ENCODE assay signal across 8 mouse cellular contexts in the genomic region with DNA sequence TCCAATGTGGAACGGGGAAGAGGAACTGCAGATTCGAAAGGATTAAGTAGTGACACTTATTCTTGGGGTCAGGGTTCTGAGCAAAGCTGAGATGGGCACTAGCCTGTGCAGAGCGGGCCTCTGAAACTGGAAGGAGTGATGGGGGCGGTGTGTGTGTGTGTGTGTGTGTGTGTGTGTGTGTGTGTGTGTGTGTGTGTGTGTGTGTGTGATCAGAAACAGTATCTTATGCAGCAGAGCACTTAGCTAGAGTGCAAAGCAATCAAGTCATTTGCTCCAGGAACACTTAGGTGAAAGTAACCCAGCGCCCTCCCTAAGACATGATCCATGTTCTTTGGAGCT. TPM values are rescaled to one million over a fixed set of nuclear protein-coding genes. Genes with fewer than 3 reads are reported as not detected.
A peak's percentile ranks its signal among the peaks of the same experiment; 100 is the strongest.
DNase-seq lines count a peak whose midpoint lies in the region; TF ChIP-seq lines count a peak whose summit lies in the region.

No protein-coding gene starts in this region.

- H3K27me3 ChIP-seq in testis, adult 2 months (ENCODE audit: control insufficient read depth, insufficient read depth, low read length): peaks cover 2% of the 10 kb centered on the region; the same call in 1 of the 2 replicates
- H3K27me3 ChIP-seq in hindbrain, embryonic 10.5 days (ENCODE audit: insufficient read depth, poor library complexity, severe bottlenecking): no peaks in the 10 kb centered on the region

- peak overlapping the region; percentile 97 for H3K4me3 ChIP-seq in gastrocnemius, adult 2 months
- H3K4me3 ChIP-seq in testis, adult 2 months (ENCODE audit: control insufficient read depth, low read depth, low read length): peak overlapping the region; percentile 76
- peak overlapping the region; percentile 90 for H3K4me3 ChIP-seq in hindbrain, embryonic 10.5 days
- peak overlapping the region; percentile 80 for H3K4me3 ChIP-seq in macrophage (ENCODE audit: inconsistent target)

- peak overlapping the region; percentile 98 for H3K27ac ChIP-seq in gastrocnemius, adult 2 months
- no peak overlapping the region for H3K27ac ChIP-seq in testis, adult 2 months (ENCODE audit: control insufficient read depth, insufficient read depth, low read depth, low read length)
- peak overlapping the region; percentile 95 for H3K27ac ChIP-seq in hindbrain, embryonic 10.5 days
- peak overlapping the region; percentile 69 for H3K27ac ChIP-seq in macrophage

- H3K36me3 ChIP-seq in testis, adult 2 months (ENCODE audit: control insufficient read depth, insufficient read depth, low read length): no peaks in the 10 kb centered on the region
- no peaks in the 10 kb centered on the region for H3K36me3 ChIP-seq in hindbrain, embryonic 10.5 days
- no peaks in the 10 kb centered on the region for H3K36me3 ChIP-seq in macrophage (ENCODE audit: inconsistent target)

- H3K79me2 ChIP-seq in macrophage (ENCODE audit: inconsistent target): peaks cover 55% of the 10 kb centered on the region

- H3K9me3 ChIP-seq in hindbrain, embryonic 10.5 days: no peaks in the 10 kb centered on the region

- TF ChIP-seq CTCF in gastrocnemius, adult 2 months (IDR thresholded peaks at IDR 0.05): no peak
- no peak for TF ChIP-seq CTCF in testis, adult 2 months (IDR thresholded peaks at IDR 0.05; ENCODE audit: control insufficient read depth, insufficient read depth, insufficient replicate concordance, low read depth, low read length)

- intact Hi-C loops in gastrocnemius, adult 2 months (cut with DNase I): loop anchor here (2.0 to 5.0 kb wide), 3 partner anchors 35 to 95 kb away; no protein-coding TSS in a partner anchor

- peaks cover 11% of the 10 kb centered on the region for H3K4me1 ChIP-seq in testis, adult 2 months (ENCODE audit: control insufficient read depth, insufficient read depth, low read length)
- H3K4me1 ChIP-seq in hindbrain, embryonic 10.5 days (replicated peaks): peaks cover 22% of the 10 kb centered on the region

- WGBS in hindbrain, embryonic 10.5 days: 10% methylated on average over 5 of the region's 5 CpGs
- WGBS in macrophage (ENCODE audit: missing documents): 13% methylated on average over 3 of the region's 5 CpGs

- DNase-seq in gastrocnemius, adult 2 months: peak; percentile 32
- DNase-seq in gastrocnemius, adult 8-10 months (ENCODE audit: low spot score in 2 of 2): no peak
- no peak for DNase-seq in testis, postnatal 14 days (ENCODE audit: low spot score)
- DNase-seq in hindbrain, embryonic 10.5 days (ENCODE audit: low spot score): peak; percentile 36
- no peak for DNase-seq in Muller cell, postnatal 12 days (ENCODE audit: inconsistent ontology term)
- DNase-seq in urinary bladder, adult 18-20 months (ENCODE audit: low spot score in 2 of 2): no peak

- TF ChIP-seq POLR2A in testis, adult 2 months (IDR thresholded peaks at IDR 0.05; ENCODE audit: control insufficient read depth, low read depth, low read length): no peak

RNA-seq across cellular contexts. Expression of gene Ppp3ca, which starts 2.0 kb away (rescaled TPM):
- 100 to 1,000 TPM; 152 to 154 TPM for total RNA-seq in gastrocnemius, adult 2 months (2021)
- 100 to 1,000 TPM; 161 to 203 (median 178) TPM for total RNA-seq in gastrocnemius, adult 8-10 months (2022)
- polyA plus RNA-seq in testis, adult 2 months (2012; rRNA removed): 24.3 and 30.0 TPM in 2 replicates
- 29.3 and 44.0 TPM in 2 replicates for polyA plus RNA-seq in hindbrain, embryonic 10.5 days (2016; fragmentation: Nextera tagmentation; extraction: Ambion mirVana)
- 100 to 1,000 TPM in 22 of 26 experiments, 10 to 100 TPM in 4; 33.3 to 254 (median 187) TPM for total RNA-seq in macrophage (2018; cell fraction: chromatin; rRNA removed)
- 10 to 100 TPM; 62.7 to 89.5 (median 78.5) TPM for total RNA-seq in macrophage (2018; cell fraction: cytosol; rRNA removed)
- 100 to 1,000 TPM in 21 of 26 experiments, 10 to 100 TPM in 5; 36.9 to 188 (median 128) TPM for total RNA-seq in macrophage (2018; cell fraction: nucleus; rRNA removed)
- polyA plus RNA-seq in macrophage (2018): 64.1 to 79.9 TPM (median 70.4 TPM) in 3 replicates

Comparison
In these comparisons a context has a peak if more than half of its experiments do, and no peak if none do; other contexts are left out.
1. DNase-seq: peak in gastrocnemius, adult 2 months (single experiment) and hindbrain, embryonic 10.5 days (single experiment); none in gastrocnemius, adult 8-10 months (0 of 2), testis, postnatal 14 days (single experiment), Muller cell, postnatal 12 days (single experiment) and urinary bladder, adult 18-20 months (0 of 2).
2. Peak in every context shown above with its lines, with median percentiles within 50 percentile points of each other: H3K4me3 ChIP-seq.